Comparison of ENCODE assay signal across 22 mouse cellular contexts in the genomic region with DNA sequence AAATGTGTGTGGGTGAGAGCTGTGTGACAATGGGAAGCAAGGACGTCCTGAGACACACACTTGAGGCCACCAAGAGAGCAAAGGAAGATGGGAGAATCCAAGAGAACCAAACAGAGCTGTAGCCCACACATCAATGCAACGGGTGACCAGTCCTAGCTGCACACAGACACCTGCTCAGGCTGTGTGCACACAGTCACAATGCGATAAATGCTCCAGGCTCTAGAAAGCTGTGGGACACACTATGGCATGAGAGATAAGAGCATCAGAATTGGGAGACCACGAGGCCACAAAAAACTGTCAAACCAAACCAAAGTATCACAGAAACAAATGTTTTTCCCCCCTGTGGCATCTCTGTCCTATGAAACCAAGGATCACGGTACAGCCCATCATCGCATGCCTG.
"Had no signal": no experiment of that assay in that cellular context is flagged by ENCODE, and none has a peak within 500 bp of the region (broad histone marks: within the 10 kb centered on the region; RNA-seq: fewer than 3 reads in every experiment).

No protein-coding gene starts in this region.

- H3K27me3 ChIP-seq: midbrain, embryonic 12.5 days; neural tube, embryonic 13.5 days; neural tube, embryonic 15.5 days; stomach, embryonic 15.5 days had no signal

- H3K9me3 ChIP-seq: megakaryocyte, embryonic 14.5 days; midbrain, embryonic 10.5 days; midbrain, embryonic 12.5 days; neural tube, embryonic 13.5 days; neural tube, embryonic 15.5 days; stomach, embryonic 15.5 days had no signal

- H3K4me1 ChIP-seq: stomach, embryonic 15.5 days had no signal

- H3K27ac ChIP-seq: midbrain, embryonic 10.5 days; midbrain, embryonic 12.5 days; neural tube, embryonic 13.5 days; neural tube, embryonic 15.5 days; stomach, embryonic 15.5 days; stomach, postnatal 0 days had no signal

- ATAC-seq: midbrain, embryonic 16.5 days had no signal

- H3K36me3 ChIP-seq: midbrain, embryonic 10.5 days; midbrain, embryonic 12.5 days; neural tube, embryonic 13.5 days; neural tube, embryonic 15.5 days; stomach, embryonic 15.5 days had no signal

- H3K4me3 ChIP-seq: megakaryocyte, embryonic 14.5 days; midbrain, embryonic 10.5 days; midbrain, embryonic 12.5 days; myocyte; neural tube, embryonic 13.5 days; neural tube, embryonic 15.5 days; stomach, embryonic 15.5 days had no signal

- H3K9ac ChIP-seq: lung, embryonic 14.5 days; midbrain, embryonic 12.5 days; neural tube, embryonic 13.5 days; neural tube, embryonic 15.5 days; stomach, embryonic 15.5 days had no signal

- DNase-seq: lung, adult 18-20 months; lung, embryonic 14.5 days; lung, postnatal 10 days; lung, postnatal 4 days; midbrain, embryonic 14.5 days; retina, postnatal 1 day; right cerebral cortex, adult 18-20 months; right cerebral cortex, postnatal 25 days; right cerebral cortex, postnatal 4 days; spleen, adult 18-20 months; thymus, adult 2 months; thymus, postnatal 25 days; thymus, postnatal 4 days had no signal

- H3K4me2 ChIP-seq: lung, embryonic 14.5 days; midbrain, embryonic 12.5 days; neural tube, embryonic 13.5 days; neural tube, embryonic 15.5 days; stomach, embryonic 15.5 days had no signal
